Mouse (Mus musculus) hindbrain, embryonic 15.5 days (tissue): ENCODE results near the gene Natd1. TPM values are rescaled to one million over a fixed set of nuclear protein-coding genes. Genes with fewer than 3 reads are reported as not detected.

Experiments used
- ATAC-seq: fragments of 200-750 bp; cut with Nextera tagmentation; 2 replicates; pipeline ENCODE4 v1.8.0; 2017; ENCODE audit warnings: low read depth, moderate number of reproducible peaks, moderate TSS enrichment; ENCODE audit not compliant: low FRiP score
- H3K27ac ChIP-seq: fragments of 300-500 bp; sonication (generic); replicated peaks from 2 replicates; pipeline ENCODE4 v1.5.1; 2015; ENCODE audit warnings: mild to moderate bottlenecking, inconsistent platforms
- H3K27me3 ChIP-seq: fragments of 300-500 bp; sonication (generic); 2 replicates; pipeline ENCODE4 v1.6.1; 2015; ENCODE audit warnings: control low read depth, inconsistent platforms
- H3K36me3 ChIP-seq: fragments of 300-500 bp; sonication (generic); 2 replicates; pipeline ENCODE4 v1.6.1; 2015; ENCODE audit warnings: control low read depth, inconsistent platforms
- H3K4me1 ChIP-seq: fragments of 300-500 bp; sonication (generic); replicated peaks from 2 replicates; pipeline ENCODE4 v1.6.1; 2015; ENCODE audit warnings: control low read depth, inconsistent platforms
- H3K4me2 ChIP-seq: fragments of 300-500 bp; sonication (generic); 2 replicates; pipeline ENCODE4 v1.6.1; 2015; ENCODE audit warnings: moderate library complexity, mild to moderate bottlenecking, inconsistent platforms
- H3K4me3 ChIP-seq: fragments of 300-500 bp; sonication (generic); 2 replicates; pipeline ENCODE4 v1.5.1; 2015; ENCODE audit warnings: mild to moderate bottlenecking, inconsistent platforms
- H3K9ac ChIP-seq: fragments of 300-500 bp; sonication (generic); 2 replicates; pipeline ENCODE4 v1.6.1; 2015; ENCODE audit warnings: inconsistent platforms
- H3K9me3 ChIP-seq: fragments of 300-500 bp; sonication (generic); 2 replicates; pipeline ENCODE4 v1.6.1; 2016; ENCODE audit warnings: control low read depth, inconsistent platforms
- WGBS: fragments of 180-500 bp; shearing (Covaris S2); methylation state at CpG from one replicate; pipeline ENCODE4 v1.1.7; 2015; 5-methylcytosine and 5-hydroxymethylcytosine counted together
- polyA plus RNA-seq: library from polyadenylated mRNA; unstranded; fragments of >200 nt; fragmentation: Nextera tagmentation; extraction: Ambion mirVana; gene quantifications from 2 replicates; pipeline ENCODE4 v1.2.1, GENCODE M21; 2015

Gene Natd1
- polyA plus RNA-seq, 1 experiment from 2014 or later: 32.9 TPM

GRCm38 (mm10) chr11:60861993-60862392 is 52.6 kb downstream of the Natd1 start:
- Histone ChIP-seq H3K27me3 (no peaks in the 10 kb centered on the region), H3K4me2 (no peak overlapping the region), H3K27ac (no peak overlapping the region), H3K9me3 (no peaks in the 10 kb centered on the region), H3K4me3 (no peak overlapping the region), H3K4me1 (peaks cover 6% of the 10 kb centered on the region; the same call in 1 of the 2 replicates), H3K36me3 (peaks cover 40% of the 10 kb centered on the region), H3K9ac (no peak overlapping the region)
- ATAC-seq: no peak
- 87% methylated on average over 3 of the region's 3 CpGs for WGBS

- ATAC-seq: no peak
- Histone ChIP-seq H3K9me3 (no peaks in the 10 kb centered on the region), H3K4me2 (no peak overlapping the region), H3K9ac (no peak overlapping the region), H3K4me3 (no peak overlapping the region), H3K36me3 (peaks cover 42% of the 10 kb centered on the region), H3K27ac (no peak overlapping the region), H3K4me1 (no peaks in the 10 kb centered on the region), H3K27me3 (no peaks in the 10 kb centered on the region)
- 80% methylated on average over 3 of the region's 3 CpGs for WGBS
Measured at GRCm38 (mm10) chr11:60856587-60856986, 58.0 kb downstream of the Natd1 start.

Other genes starting within 250 kb of the Natd1 start
- gene Llgl1, start 215.0 kb downstream of the Natd1 start, polyA plus RNA-seq: 51.7 and 53.2 TPM in 2 replicates
- gene Flii, start 187.5 kb downstream of the Natd1 start, polyA plus RNA-seq: 72.7 and 77.5 TPM in 2 replicates
- gene Mief2, start 186.4 kb downstream of the Natd1 start, polyA plus RNA-seq: 24.7 and 27.0 TPM in 2 replicates
- gene Top3a, start 137.4 kb downstream of the Natd1 start, polyA plus RNA-seq: 7.9 and 8.9 TPM in 2 replicates
- 5.7 and 6.7 TPM in 2 replicates for gene Smcr8, start 137.2 kb downstream of the Natd1 start, polyA plus RNA-seq
- gene Shmt1, start 103.0 kb downstream of the Natd1 start, polyA plus RNA-seq: 10.0 TPM in 2 replicates
- 35.0 and 36.5 TPM in 2 replicates for gene Dhrs7b, start 84.1 kb downstream of the Natd1 start, polyA plus RNA-seq
- 58.6 and 58.8 TPM in 2 replicates for gene Tmem11, start 35.5 kb downstream of the Natd1 start, polyA plus RNA-seq
- gene Map2k3, start 17.3 kb upstream of the Natd1 start, polyA plus RNA-seq: 31.5 and 31.8 TPM in 2 replicates
- 4.9 and 5.2 TPM in 2 replicates for gene Kcnj12, start 107.8 kb upstream of the Natd1 start, polyA plus RNA-seq
- 1.3 and 1.4 TPM in 2 replicates for gene Tnfrsf13b, start 212.0 kb upstream of the Natd1 start, polyA plus RNA-seq